Mouse (Mus musculus) retina, postnatal 7 days (tissue): ENCODE data around the gene Cyren.

Source experiments
- DNase-seq: peaks from one replicate; pipeline ENCODE4 v3.0.0-alpha.2; 2012; ENCODE audit warnings: low read depth, low spot score

Cyren gene

DNA sequence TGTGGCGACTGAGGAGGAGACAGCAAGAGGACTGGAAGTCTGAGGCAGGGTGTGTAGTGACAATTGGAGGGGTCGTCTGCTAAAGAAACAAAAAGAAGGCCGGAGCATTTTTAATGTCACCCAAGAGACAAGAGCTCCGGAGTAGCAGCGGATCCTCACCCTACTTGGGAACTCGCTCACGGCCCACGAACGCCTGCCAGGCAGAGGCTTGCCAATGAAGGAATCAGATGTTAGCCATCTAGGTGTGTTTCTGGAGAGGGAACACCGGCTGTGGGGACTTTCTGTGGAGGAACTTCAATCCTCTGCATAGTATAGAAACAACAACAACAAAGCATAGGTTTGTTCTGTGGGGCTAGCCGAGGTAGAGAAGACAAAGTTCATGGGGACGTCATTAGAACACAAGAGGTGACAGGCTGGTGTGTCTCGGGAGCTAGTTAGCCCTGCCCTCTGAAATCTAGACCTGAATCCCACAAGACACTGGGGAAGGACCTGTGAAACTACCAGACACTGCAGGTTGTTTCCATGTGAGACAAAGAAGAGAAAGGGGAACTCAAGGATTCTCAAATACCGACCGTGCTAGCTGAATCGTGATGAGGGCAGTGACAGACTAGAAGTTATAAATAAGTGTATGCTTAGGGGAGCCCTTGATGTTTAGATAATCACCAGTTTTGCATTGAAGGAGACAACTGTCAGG is 10.4 kb downstream of the Cyren start:
- no peak for DNase-seq

DNA sequence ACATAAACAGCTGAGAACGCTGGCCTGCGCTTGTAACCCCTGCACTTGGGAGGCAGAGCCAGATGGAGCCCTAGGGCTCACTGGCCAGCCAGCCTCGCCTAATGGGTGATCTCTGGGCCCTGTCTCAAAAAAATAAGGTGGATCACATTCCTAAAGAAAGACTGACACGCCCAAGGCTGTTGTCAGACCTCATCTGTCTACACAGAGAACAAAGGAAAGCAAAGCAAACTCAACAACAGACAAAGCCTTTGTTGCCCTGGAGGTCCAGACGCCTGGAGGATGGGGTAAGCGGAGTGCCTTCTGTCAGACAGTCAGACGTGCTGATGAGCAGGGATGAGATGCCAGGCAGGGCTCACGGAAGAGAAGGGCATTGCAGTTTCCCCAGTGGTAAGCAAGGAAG is 11.1 kb downstream of the Cyren start:
- DNase-seq = no peak

DNA sequence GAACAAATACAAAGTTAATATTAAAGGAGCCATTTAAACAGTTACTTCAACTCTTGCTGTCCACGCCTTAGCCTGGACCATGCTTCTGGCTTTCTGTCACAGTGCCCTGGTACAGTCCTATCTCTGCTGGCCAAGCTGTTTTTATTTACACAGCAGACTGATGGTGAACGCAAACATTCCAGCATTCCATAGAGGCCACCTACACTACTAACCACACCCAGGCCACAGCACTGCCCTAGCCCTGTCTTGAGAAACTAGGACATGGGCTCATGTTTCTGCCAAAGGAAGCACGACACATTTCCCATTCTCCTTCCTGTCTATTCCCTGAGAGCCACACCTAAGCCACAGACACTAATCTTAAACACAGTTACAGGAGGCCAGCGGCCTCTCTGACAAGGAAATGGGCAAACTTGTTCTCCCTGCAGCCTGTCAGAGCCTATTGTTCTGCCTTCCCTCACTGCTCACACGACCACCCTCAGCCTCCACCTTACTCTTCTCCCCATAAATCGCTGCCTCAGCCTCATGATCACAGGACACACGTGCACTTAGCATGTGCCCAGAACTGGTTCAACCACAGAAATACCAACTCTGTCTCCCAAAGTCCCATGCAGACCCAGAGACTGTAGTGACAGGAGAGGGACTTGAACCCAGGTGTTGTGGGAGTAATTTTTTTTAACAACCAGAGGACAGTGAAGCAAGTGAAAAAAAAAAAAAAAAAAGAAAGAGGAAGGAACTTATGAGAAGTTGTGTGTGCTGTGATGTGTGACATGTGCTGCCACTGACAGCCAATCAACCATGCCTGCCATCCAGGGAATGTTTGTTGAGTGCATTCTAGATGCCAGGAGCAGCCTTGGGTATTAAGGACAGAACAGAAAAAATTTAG is 11.9 kb downstream of the Cyren start:
- no peak for DNase-seq

DNA sequence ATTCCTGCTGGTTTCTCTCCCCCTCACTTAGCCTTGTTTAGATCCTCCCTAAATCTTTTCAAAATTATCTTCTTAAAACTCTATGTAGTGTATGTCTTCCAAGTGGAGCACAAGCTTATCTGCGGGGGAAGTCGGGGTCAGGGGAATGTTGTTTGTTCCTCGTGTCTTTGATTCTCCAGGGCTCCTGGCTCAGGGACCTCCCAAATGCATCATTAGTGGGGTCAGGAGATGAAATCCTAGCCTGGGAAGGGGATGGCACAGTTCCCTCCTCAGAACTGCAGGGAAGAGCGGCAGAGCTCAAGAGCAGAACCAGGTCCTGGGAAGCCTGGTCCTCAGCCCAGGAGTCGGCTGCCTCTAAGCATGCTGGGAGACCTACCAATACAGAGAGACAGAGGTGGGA is 12.6 kb downstream of the Cyren start:
- no peak for DNase-seq

DNA sequence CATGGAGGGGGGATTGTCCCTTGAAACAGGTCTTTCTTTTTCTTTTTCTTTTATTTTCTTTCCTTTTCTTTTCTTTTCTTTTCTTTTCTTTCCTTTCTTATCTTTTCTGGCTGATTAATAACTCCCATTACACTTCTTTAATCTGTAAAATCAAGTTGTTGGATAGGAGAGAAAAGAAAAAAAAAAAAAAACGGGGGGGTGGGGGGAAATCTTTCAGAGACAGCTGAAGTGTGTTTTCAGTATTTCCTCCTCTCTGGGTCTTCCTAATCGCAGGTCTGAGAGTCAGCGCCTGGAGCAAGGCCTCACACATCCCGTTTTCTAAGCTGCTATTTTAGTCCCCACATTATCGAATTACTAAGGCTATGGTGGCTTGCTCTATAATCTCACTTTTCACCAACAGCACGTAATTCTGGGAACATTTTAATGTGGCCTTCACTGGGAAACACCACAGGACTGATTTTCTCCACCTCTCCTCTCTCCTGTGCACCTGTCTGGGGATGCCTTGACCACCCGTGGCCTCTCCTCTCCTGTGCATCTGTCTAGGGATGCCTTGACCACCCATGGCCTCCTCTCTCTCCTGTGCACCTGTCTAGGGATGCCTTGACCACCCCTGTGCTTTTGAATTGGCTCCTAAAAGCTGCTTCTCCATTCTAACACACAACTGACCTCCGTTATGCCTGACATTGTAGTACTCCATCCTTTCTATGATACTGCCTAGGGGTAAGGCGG is 13.9 kb downstream of the Cyren start:
- no peak for DNase-seq

DNA sequence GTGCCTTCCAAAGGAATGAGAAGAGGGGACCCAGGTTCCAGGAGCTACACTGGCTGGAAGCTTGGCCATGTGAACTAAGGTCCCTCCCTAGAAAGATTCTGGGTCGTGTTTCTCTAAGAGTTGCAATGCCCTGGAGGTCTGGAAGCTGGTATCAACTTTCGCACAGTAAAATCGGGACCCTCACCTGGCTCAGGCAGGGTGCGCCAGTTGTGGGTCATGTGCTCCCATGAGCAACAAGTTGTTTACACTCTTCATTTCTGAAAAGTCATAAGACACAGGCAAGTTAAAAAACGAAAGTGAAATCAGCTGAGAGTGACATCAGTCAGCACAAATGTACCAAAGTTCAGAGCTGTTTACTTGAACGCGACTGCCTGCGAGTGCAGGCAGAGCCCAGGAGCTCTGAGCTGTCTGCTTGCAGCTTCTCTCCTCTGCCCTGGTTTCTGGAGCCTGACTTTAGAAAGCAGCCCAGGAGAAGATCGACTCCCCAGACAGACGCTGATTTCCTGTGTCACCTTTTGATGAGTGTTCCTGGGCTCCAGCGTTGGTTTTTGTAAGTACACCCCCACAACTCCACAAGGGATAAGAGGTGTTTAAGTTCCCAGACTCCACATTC is 15.0 kb downstream of the Cyren start, which contains the start of gene Tmem140:
TSS of gene Tmem140 (plus strand) at position 356 of the 613 bp plus-strand sequence.
- no peak for DNase-seq

DNA sequence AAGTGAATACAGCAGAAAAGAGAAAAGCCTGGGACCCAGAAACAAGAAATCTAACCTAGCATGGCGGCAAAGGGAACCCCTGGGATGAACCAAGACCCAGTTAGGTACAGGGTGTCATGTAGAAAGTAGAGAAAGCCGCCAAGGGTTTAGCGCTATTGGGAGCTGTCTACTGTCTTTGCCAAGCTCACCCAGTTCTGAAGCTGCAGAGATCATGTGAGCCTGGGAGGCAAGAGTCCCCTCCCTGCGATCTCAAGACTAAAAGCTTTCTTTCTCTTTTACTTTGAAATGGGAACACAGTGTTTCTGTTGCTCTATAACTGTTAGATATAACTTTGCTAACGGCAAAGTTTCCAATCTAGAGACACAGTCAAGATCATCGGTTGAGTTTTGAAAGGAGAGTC is 15.5 kb downstream of the Cyren start:
- DNase-seq = no peak

DNA sequence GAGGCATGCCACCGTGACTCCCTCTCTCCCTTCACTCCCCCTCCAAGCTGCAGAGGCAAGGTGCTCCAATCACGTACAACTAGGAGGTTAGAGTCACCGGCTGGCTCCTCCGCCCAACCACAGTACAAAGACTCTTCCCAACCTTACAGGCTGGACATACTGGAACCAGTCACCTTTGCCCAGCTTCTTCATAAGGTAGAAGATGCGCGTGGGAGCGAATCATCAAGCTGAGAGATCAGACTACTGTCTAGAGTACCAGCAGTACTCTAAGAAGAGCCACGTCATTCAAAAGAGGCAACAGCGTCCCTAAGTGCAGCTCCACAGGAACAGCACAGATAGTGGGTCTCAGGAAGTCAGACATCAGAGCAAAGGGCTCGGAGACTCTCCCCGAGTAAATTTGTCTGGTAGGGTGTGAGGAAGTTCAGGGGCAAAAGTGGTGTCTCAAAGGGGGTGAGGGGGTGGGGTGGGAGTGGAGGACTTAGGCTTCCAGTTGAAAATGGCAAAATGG is 16.3 kb downstream of the Cyren start:
- no peak for DNase-seq

DNA sequence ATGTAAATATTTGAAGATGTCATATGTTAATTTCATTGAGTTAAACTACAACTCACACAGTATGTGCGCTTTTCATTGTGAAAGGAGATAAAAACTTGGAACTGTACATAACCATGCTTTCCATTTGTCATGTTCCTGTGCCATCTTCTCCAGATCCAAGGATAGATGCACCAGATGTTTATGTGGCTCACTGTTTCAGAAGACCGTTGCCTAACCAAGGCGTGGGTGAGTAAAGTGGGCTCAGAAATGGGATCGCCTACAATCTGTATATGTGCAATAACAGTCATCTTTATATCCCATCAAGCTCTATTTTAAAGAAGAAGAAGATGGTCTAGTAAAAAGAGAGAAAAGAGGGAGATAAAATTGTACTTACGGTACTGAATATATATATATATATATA is 45.5 kb downstream of the Cyren start:
- DNase-seq = no peak

DNA sequence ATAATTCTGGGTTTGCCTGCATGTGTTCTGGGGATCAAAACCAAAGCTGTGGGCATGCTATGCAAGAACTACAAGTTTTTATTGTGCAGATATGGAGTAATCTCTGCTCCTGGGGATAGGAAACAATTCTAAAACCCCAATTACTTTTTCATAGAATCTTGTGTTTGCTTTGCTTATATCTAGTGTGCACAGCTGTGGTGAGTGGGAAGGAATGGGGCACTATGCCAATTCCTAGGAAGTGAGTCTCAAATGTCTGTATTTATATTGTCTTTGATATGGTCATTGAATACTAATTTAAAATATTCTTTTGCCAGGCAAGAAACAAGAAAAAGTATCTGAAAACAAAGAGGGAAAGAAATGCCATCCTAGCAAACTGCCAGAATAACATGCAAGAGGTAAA is 53.5 kb downstream of the Cyren start:
- DNase-seq = no peak
